Mouse (Mus musculus): ENCODE measurements around the gene Pp2d1. TPM values are rescaled to one million over a fixed set of nuclear protein-coding genes. Genes with fewer than 3 reads are reported as not detected.
"Not testable (repeated sequence)": the region's sequence is repeated elsewhere in the genome, so short reads cannot be mapped to it uniquely, and the experiment has no call there.

The Pp2d1 gene
- 0.08 and 0.09 TPM in 2 replicates for polyA plus RNA-seq (2015; fragmentation: Nextera tagmentation; extraction: Ambion mirVana)

- 63% methylated on average over 2 of the region's 2 CpGs for WGBS (ENCODE audit: insufficient replicate concordance)
- ATAC-seq (ENCODE audit: low read depth); H3K9ac ChIP-seq; H3K4me3 ChIP-seq (replicated peaks); H3K27ac ChIP-seq; H3K27me3 ChIP-seq; H3K36me3 ChIP-seq; DNase-seq; H3K4me2 ChIP-seq; H3K9me3 ChIP-seq (replicated peaks); H3K4me1 ChIP-seq (replicated peaks): not testable (repeated sequence)
These were observed at the start of gene Pp2d1 for GRCm38 (mm10) chr17:53539351-53539750. TSS of gene Pp2d1 (minus strand) at chr17:53539451.

GRCm38 (mm10) chr17:53588097-53588855, 49.0 kb upstream of the Pp2d1 start:
- ATAC-seq (ENCODE audit: low read depth) (no peak), DNase-seq (no peak)
- no peaks in the 10 kb centered on the region for H3K27me3 ChIP-seq
- peaks cover 3% of the 10 kb centered on the region; the same call in 1 of the 2 replicates for H3K36me3 ChIP-seq
- no peaks in the 10 kb centered on the region for H3K9me3 ChIP-seq (replicated peaks)
- H3K27ac ChIP-seq: peak overlapping the region; percentile 78
- H3K9ac ChIP-seq: peak overlapping the region; percentile 52
- H3K4me3 ChIP-seq (replicated peaks): no peak overlapping the region
- 66% methylated on average over 9 of the region's 9 CpGs for WGBS (ENCODE audit: insufficient replicate concordance)
- peak overlapping the region; percentile 45; the same call in 1 of the 2 replicates for H3K4me2 ChIP-seq
- peaks cover 39% of the 10 kb centered on the region for H3K4me1 ChIP-seq (replicated peaks)

- H3K4me1 ChIP-seq (replicated peaks): peaks cover 47% of the 10 kb centered on the region
- H3K4me2 ChIP-seq: peak overlapping the region; percentile 45
- peak overlapping the region; percentile 24 for H3K4me3 ChIP-seq (replicated peaks)
- H3K27me3 ChIP-seq: no peaks in the 10 kb centered on the region
- H3K9me3 ChIP-seq (replicated peaks): no peaks in the 10 kb centered on the region
- peak; percentile 93 for ATAC-seq (ENCODE audit: low read depth)
- peaks cover 3% of the 10 kb centered on the region; the same call in 1 of the 2 replicates for H3K36me3 ChIP-seq
- H3K9ac ChIP-seq: peak overlapping the region; percentile 52
- 22% methylated on average over 14 of the region's 14 CpGs for WGBS (ENCODE audit: insufficient replicate concordance)
- peak overlapping the region; percentile 78 for H3K27ac ChIP-seq
- peak; percentile 58 for DNase-seq
These were observed 48.0 kb upstream of the Pp2d1 start for GRCm38 (mm10) chr17:53587074-53587851.

- Histone ChIP-seq H3K27ac (no peak overlapping the region), H3K4me2 (no peak overlapping the region), H3K27me3 (no peaks in the 10 kb centered on the region), H3K36me3 (peaks cover 3% of the 10 kb centered on the region; the same call in 1 of the 2 replicates), H3K4me1 (replicated peaks) (peaks cover 71% of the 10 kb centered on the region), H3K9ac (no peak overlapping the region), H3K9me3 (replicated peaks) (no peaks in the 10 kb centered on the region), H3K4me3 (replicated peaks) (no peak overlapping the region)
- DNase-seq: no peak
- WGBS (ENCODE audit: insufficient replicate concordance): 71% methylated on average over 11 of the region's 11 CpGs
- no peak for ATAC-seq (ENCODE audit: low read depth)
These were observed 44.8 kb upstream of the Pp2d1 start for GRCm38 (mm10) chr17:53583846-53584579.

- H3K27ac ChIP-seq: no peak overlapping the region
- H3K27me3 ChIP-seq: no peaks in the 10 kb centered on the region
- peaks cover 3% of the 10 kb centered on the region; the same call in 1 of the 2 replicates for H3K36me3 ChIP-seq
- no peak overlapping the region for H3K4me3 ChIP-seq (replicated peaks)
- ATAC-seq (ENCODE audit: low read depth): no peak
- WGBS (ENCODE audit: insufficient replicate concordance): 77% methylated on average over 7 of the region's 7 CpGs
- peaks cover 76% of the 10 kb centered on the region for H3K4me1 ChIP-seq (replicated peaks)
- H3K4me2 ChIP-seq: no peak overlapping the region
- DNase-seq: no peak
- no peak overlapping the region for H3K9ac ChIP-seq
- H3K9me3 ChIP-seq (replicated peaks): no peaks in the 10 kb centered on the region
These were observed 43.6 kb upstream of the Pp2d1 start for GRCm38 (mm10) chr17:53582805-53583204.

- Histone ChIP-seq H3K4me1 (replicated peaks) (peaks cover 76% of the 10 kb centered on the region), H3K9ac (no peak overlapping the region), H3K9me3 (replicated peaks) (no peaks in the 10 kb centered on the region), H3K4me2 (no peak overlapping the region), H3K27me3 (no peaks in the 10 kb centered on the region), H3K27ac (no peak overlapping the region), H3K4me3 (replicated peaks) (no peak overlapping the region), H3K36me3 (peaks cover 3% of the 10 kb centered on the region; the same call in 1 of the 2 replicates)
- DNase-seq (no peak), ATAC-seq (ENCODE audit: low read depth) (no peak)
- WGBS (ENCODE audit: insufficient replicate concordance): 41% methylated on average over 4 of the region's 4 CpGs
These were observed 42.9 kb upstream of the Pp2d1 start for GRCm38 (mm10) chr17:53582026-53582585.

- Histone ChIP-seq H3K4me3 (replicated peaks) (no peak overlapping the region), H3K36me3 (peaks cover 3% of the 10 kb centered on the region; the same call in 1 of the 2 replicates), H3K9ac (no peak overlapping the region), H3K4me1 (replicated peaks) (peaks cover 68% of the 10 kb centered on the region), H3K27ac (no peak overlapping the region), H3K27me3 (no peaks in the 10 kb centered on the region), H3K9me3 (replicated peaks) (no peaks in the 10 kb centered on the region), H3K4me2 (no peak overlapping the region)
- ATAC-seq (ENCODE audit: low read depth): no peak
- no peak for DNase-seq
- WGBS (ENCODE audit: insufficient replicate concordance): 70% methylated on average over 3 of the region's 3 CpGs
These were observed 41.0 kb upstream of the Pp2d1 start for GRCm38 (mm10) chr17:53580237-53580636.

GRCm38 (mm10) chr17:53579612-53580011, 40.4 kb upstream of the Pp2d1 start:
- ATAC-seq (ENCODE audit: low read depth): no peak
- H3K4me3 ChIP-seq (replicated peaks): no peak overlapping the region

GRCm38 (mm10) chr17:53578776-53579175, 39.5 kb upstream of the Pp2d1 start:
- H3K27ac ChIP-seq: peak overlapping the region; percentile 51
- no peaks in the 10 kb centered on the region for H3K9me3 ChIP-seq (replicated peaks)
- peak overlapping the region; percentile 11 for H3K9ac ChIP-seq
- peaks cover 1% of the 10 kb centered on the region; the same call in 1 of the 2 replicates for H3K36me3 ChIP-seq
- H3K4me1 ChIP-seq (replicated peaks): peaks cover 70% of the 10 kb centered on the region
- no peak for DNase-seq
- 29% methylated on average over 9 of the region's 9 CpGs for WGBS (ENCODE audit: insufficient replicate concordance)
- no peaks in the 10 kb centered on the region for H3K27me3 ChIP-seq
- H3K4me3 ChIP-seq (replicated peaks): no peak overlapping the region
- ATAC-seq (ENCODE audit: low read depth): peak; percentile 49
- peak overlapping the region; percentile 30 for H3K4me2 ChIP-seq

More at GRCm38 (mm10) chr17:53579612-53580011, 40.4 kb upstream of the Pp2d1 start:
- WGBS (ENCODE audit: insufficient replicate concordance): 65% methylated on average over 4 of the region's 4 CpGs
- no peak for DNase-seq
- Histone ChIP-seq H3K27ac (no peak overlapping the region), H3K4me2 (no peak overlapping the region), H3K9ac (no peak overlapping the region), H3K27me3 (no peaks in the 10 kb centered on the region), H3K36me3 (peaks cover 3% of the 10 kb centered on the region; the same call in 1 of the 2 replicates), H3K9me3 (replicated peaks) (no peaks in the 10 kb centered on the region), H3K4me1 (replicated peaks) (peaks cover 69% of the 10 kb centered on the region)

GRCm38 (mm10) chr17:53578249-53578648, 39.0 kb upstream of the Pp2d1 start:
- no peaks in the 10 kb centered on the region for H3K27me3 ChIP-seq
- peak overlapping the region; percentile 30 for H3K4me2 ChIP-seq
- H3K9me3 ChIP-seq (replicated peaks): no peaks in the 10 kb centered on the region
- H3K9ac ChIP-seq: peak overlapping the region; percentile 11; the same call in 1 of the 2 replicates
- H3K27ac ChIP-seq: peak overlapping the region; percentile 51; the same call in 1 of the 2 replicates
- DNase-seq (no peak), ATAC-seq (ENCODE audit: low read depth) (0 out of 2 replicates have a peak, but pooled peaks have one; percentile 8)
- no peak overlapping the region for H3K4me3 ChIP-seq (replicated peaks)
- peaks cover 69% of the 10 kb centered on the region for H3K4me1 ChIP-seq (replicated peaks)
- no peaks in the 10 kb centered on the region for H3K36me3 ChIP-seq
- WGBS (ENCODE audit: insufficient replicate concordance): 61% methylated on average over 6 of the region's 6 CpGs
